Mouse (Mus musculus): ENCODE data around the gene Plcl2.

GRCm38 (mm10) chr17:50483700-50484099 lies 25.5 kb upstream of the Plcl2 start:
- TF ChIP-seq CHD2 (IDR thresholded peaks at IDR 0.05; ENCODE audit: low read depth, low read length) (no peak), HCFC1 (IDR thresholded peaks at IDR 0.05; ENCODE audit: borderline replicate concordance, insufficient read depth, low read length) (no peak), ZNF384 (IDR thresholded peaks at IDR 0.05; ENCODE audit: low read depth, low read length) (no peak), ZC3H11A (IDR thresholded peaks at IDR 0.05; ENCODE audit: borderline replicate concordance, low read depth, low read length) (no peak)

All from ES-E14 (cell line).